12 mouse cellular contexts compared by ENCODE assay signal in the genomic region with DNA sequence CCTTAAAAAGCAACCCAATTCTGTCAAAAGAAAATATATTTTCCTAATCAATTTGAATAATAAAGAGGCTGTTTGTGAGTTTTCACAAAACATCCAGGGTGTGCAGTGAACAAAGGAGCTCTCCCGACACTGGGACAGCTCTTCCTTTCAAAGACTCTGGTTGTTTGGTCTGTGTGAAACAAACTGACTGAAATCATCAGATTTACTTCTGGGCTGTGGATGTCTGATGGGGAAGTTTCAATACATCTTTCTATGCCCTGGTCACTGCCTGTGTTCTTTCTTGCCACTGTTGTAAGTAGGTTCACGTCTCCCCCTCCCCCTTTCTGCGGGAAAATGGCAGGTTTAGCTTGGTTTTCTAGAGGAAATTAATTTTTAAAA.
DNase-seq lines count a peak whose midpoint lies in the region; ATAC-seq and TF ChIP-seq lines count a peak whose summit lies in the region.
"Had no signal": no experiment of that assay in that cellular context is flagged by ENCODE, and none has a peak within 500 bp of the region (broad histone marks: within the 10 kb centered on the region; RNA-seq: fewer than 3 reads in every experiment).

No protein-coding gene starts in this region.

- H3K9ac ChIP-seq in forebrain, embryonic 13.5 days = no peak overlapping the region
- no peak overlapping the region for H3K9ac ChIP-seq in hindbrain, embryonic 12.5 days
- H3K9ac ChIP-seq in neural tube, embryonic 12.5 days = no peak overlapping the region
- H3K9ac ChIP-seq: heart, embryonic 13.5 days; limb, embryonic 13.5 days; liver, embryonic 15.5 days had no signal

- WGBS in kidney, adult 2 months = 80% methylated on average over 3 of the region's 3 CpGs
- 49% methylated on average over 3 of the region's 3 CpGs for WGBS in forebrain, embryonic 13.5 days
- WGBS in hindbrain, embryonic 12.5 days = 43% methylated on average over 3 of the region's 3 CpGs
- WGBS in neural tube, embryonic 12.5 days = 44% methylated on average over 3 of the region's 3 CpGs

- ATAC-seq in forebrain, embryonic 13.5 days = peak; percentile 52
- ATAC-seq in hindbrain, embryonic 12.5 days (ENCODE audit: low FRiP score) = peak; percentile 76
- ATAC-seq in neural tube, embryonic 12.5 days (ENCODE audit: low FRiP score, low read depth) = peak; percentile 73

- no peaks in the 10 kb centered on the region for H3K27me3 ChIP-seq in kidney, adult 2 months (replicated peaks; ENCODE audit: control insufficient read depth, insufficient read depth, low read length)
- no peaks in the 10 kb centered on the region; the same call in 1 of the 2 replicates for H3K27me3 ChIP-seq in forebrain, embryonic 13.5 days
- no peaks in the 10 kb centered on the region for H3K27me3 ChIP-seq in hindbrain, embryonic 12.5 days
- H3K27me3 ChIP-seq in neural tube, embryonic 12.5 days (replicated peaks) = no peaks in the 10 kb centered on the region
- H3K27me3 ChIP-seq: heart, embryonic 13.5 days; limb, embryonic 13.5 days; liver, embryonic 15.5 days had no signal

- TF ChIP-seq CTCF in kidney, adult 2 months (conservative IDR thresholded peaks at IDR 0.05; ENCODE audit: insufficient read depth, insufficient read length, low read depth, low read length) = no peak

- no peak for TF ChIP-seq POLR2A in kidney, adult 2 months (IDR thresholded peaks at IDR 0.05; ENCODE audit: low read depth, low read length)

- H3K27ac ChIP-seq in kidney, adult 2 months (ENCODE audit: insufficient read depth, low read depth, low read length) = peak overlapping the region; percentile 62; the same call in 1 of the 2 replicates
- peak overlapping the region; percentile 35; the same call in 1 of the 2 replicates for H3K27ac ChIP-seq in forebrain, embryonic 13.5 days
- H3K27ac ChIP-seq in hindbrain, embryonic 12.5 days = 0 out of 2 replicates have a peak overlapping the region, but pooled peaks have one; percentile 45
- no peak overlapping the region for H3K27ac ChIP-seq in neural tube, embryonic 12.5 days
- H3K27ac ChIP-seq: heart, embryonic 13.5 days; limb, embryonic 13.5 days; liver, embryonic 15.5 days had no signal

- peaks cover 47% of the 10 kb centered on the region for H3K4me1 ChIP-seq in kidney, adult 2 months (ENCODE audit: control insufficient read depth, insufficient read depth, low read length)
- peaks cover 39% of the 10 kb centered on the region for H3K4me1 ChIP-seq in forebrain, embryonic 13.5 days
- peaks cover 11% of the 10 kb centered on the region for H3K4me1 ChIP-seq in hindbrain, embryonic 12.5 days
- H3K4me1 ChIP-seq in neural tube, embryonic 12.5 days = peaks cover 43% of the 10 kb centered on the region

- H3K4me2 ChIP-seq in forebrain, embryonic 13.5 days = no peak overlapping the region
- H3K4me2 ChIP-seq in hindbrain, embryonic 12.5 days (replicated peaks) = no peak overlapping the region
- H3K4me2 ChIP-seq in neural tube, embryonic 12.5 days (replicated peaks) = no peak overlapping the region
- H3K4me2 ChIP-seq: heart, embryonic 13.5 days; limb, embryonic 13.5 days; liver, embryonic 15.5 days had no signal

- no peaks in the 10 kb centered on the region for H3K9me3 ChIP-seq in forebrain, embryonic 13.5 days (replicated peaks)
- no peaks in the 10 kb centered on the region for H3K9me3 ChIP-seq in hindbrain, embryonic 12.5 days (replicated peaks)
- no peaks in the 10 kb centered on the region for H3K9me3 ChIP-seq in neural tube, embryonic 12.5 days
- H3K9me3 ChIP-seq: heart, embryonic 13.5 days; limb, embryonic 13.5 days; liver, embryonic 15.5 days had no signal

- H3K4me3 ChIP-seq in kidney, adult 2 months (ENCODE audit: insufficient read depth, low read depth, low read length) = no peak overlapping the region
- H3K4me3 ChIP-seq in forebrain, embryonic 13.5 days = no peak overlapping the region
- no peak overlapping the region for H3K4me3 ChIP-seq in hindbrain, embryonic 12.5 days
- no peak overlapping the region for H3K4me3 ChIP-seq in neural tube, embryonic 12.5 days
- H3K4me3 ChIP-seq: heart, embryonic 13.5 days; limb, embryonic 13.5 days; liver, embryonic 15.5 days had no signal

- DNase-seq in kidney, adult 2 months = no peak
- no peak for DNase-seq in kidney, postnatal 4 days
- no peak for DNase-seq in spleen, postnatal 14 days (ENCODE audit: low spot score in 2 of 2)
- DNase-seq in thymus, postnatal 25 days = no peak
- DNase-seq: cerebellum, postnatal 25 days; right cerebral cortex, postnatal 25 days had no signal

- no peaks in the 10 kb centered on the region for H3K36me3 ChIP-seq in kidney, adult 2 months (ENCODE audit: control insufficient read depth, insufficient read depth, low read length)
- no peaks in the 10 kb centered on the region for H3K36me3 ChIP-seq in forebrain, embryonic 13.5 days (ENCODE audit: poor library complexity, severe bottlenecking)
- no peaks in the 10 kb centered on the region for H3K36me3 ChIP-seq in hindbrain, embryonic 12.5 days
- no peaks in the 10 kb centered on the region for H3K36me3 ChIP-seq in neural tube, embryonic 12.5 days
- H3K36me3 ChIP-seq: limb, embryonic 13.5 days; liver, embryonic 15.5 days had no signal
